Mouse (Mus musculus): ENCODE results near the gene Cytip.

Cytip gene

GRCm38 (mm10) chr2:58094818-58095217, 100.5 kb downstream of the Cytip start:
- DNase-seq, result no peak

- no peak for DNase-seq
Measured at GRCm38 (mm10) chr2:58086420-58086819, 108.9 kb downstream of the Cytip start.

GRCm38 (mm10) chr2:58079849-58080248, 115.5 kb downstream of the Cytip start:
- DNase-seq, result no peak
